Mouse (Mus musculus) lung, postnatal 25 days (tissue): Measurements from ENCODE around the gene Iqcd.
A peak's percentile ranks its signal among the peaks of the same experiment; 100 is the strongest.

Experiments
- DNase-seq: peaks from one replicate; pipeline ENCODE4 v3.0.0; 2022; ENCODE audit warnings: low spot score

The Iqcd gene

GRCm38 (mm10) chr5:120604839-120605238 is 16.0 kb downstream of the Iqcd start:
- DNase-seq: peak; percentile 81

DNA sequence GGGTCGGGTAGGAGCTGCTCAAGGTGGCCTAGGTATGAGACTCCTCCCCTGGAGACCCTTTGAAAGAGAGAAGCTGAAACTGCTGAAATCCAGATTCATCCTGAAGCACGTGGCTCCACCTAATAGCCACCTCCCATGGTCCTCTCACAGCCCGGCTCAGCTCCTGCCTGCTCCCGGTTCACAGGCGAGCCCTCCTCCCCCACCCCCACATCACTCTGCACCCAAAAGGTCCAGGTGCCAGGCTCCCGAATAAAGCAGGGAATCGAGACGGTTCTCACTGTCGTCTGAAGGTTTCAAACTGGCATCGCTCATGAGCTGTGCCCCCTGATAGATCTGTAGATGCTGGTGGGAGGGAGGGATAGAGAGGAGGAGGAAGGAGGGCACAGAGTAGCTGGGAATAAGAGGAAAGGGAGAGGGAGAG is 16.4 kb downstream of the Iqcd start:
- DNase-seq: no peak

DNA sequence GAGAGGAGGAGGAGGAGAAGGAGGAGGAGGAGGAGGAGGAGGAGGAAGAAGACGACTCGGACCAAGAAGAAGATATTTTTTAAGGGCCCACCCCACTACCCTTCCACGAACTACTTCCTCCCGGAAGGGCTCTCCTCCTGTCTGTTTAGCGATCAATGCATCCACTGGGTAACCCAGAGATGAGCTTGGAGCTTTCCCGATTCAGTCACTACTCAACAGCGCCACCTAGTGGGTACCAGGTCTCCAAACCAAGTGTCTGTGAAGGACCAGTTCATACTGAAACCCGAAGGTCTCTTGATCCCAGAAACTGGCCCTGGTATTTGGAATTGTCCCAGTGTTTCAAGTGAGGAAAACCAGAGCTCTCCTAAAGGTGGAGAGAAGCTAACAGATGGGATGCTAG is 16.9 kb downstream of the Iqcd start:
- peak; percentile 89 for DNase-seq

- no peak for DNase-seq
Observed at GRCm38 (mm10) chr5:120606590-120607200, 17.9 kb downstream of the Iqcd start.

DNA sequence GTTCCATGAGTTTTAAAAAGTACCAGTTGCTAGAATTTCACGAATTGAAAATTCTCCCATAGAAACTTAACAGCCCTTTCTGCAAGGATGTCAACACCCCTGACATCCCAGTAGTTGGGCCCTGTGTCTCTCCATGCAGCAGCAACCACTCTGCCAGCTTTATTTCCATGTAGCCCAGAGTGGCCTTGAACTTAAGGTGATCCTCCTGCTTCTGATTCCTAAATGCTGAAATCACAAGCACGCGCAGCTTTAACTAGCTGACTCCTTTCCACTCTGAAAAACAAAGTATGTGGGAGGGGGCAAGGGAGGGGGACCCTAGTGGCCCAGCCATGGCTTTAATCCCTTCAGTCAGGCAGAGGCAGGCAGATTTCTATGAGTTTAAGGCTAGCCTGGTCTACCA is 18.5 kb downstream of the Iqcd start:
- DNase-seq: no peak

DNA sequence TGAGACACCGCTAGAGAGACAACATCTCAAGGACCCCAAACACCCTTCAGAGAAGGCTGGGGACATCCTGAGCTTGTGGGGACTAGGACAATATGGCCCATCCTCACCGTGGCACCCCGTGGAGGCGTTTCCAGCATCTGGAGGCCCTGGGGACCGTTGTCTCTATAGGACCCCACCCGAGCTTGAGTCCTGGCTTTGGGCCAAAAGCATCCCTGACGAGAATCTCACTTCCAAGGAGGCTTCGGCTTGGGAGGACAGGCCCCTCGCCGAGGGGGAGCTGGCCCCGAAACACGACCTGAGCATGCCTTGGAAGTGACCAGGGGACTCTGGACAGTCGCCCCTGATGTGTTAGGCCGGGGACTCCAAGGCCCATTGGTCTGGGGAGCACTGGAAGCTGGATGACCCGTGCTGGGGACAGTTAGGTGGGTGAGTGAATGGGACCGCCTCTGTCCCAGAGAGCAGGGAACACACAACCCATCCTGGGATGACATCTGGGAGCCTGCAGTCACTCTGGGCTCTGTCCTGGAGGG is 20.5 kb downstream of the Iqcd start:
- no peak for DNase-seq

- no peak for DNase-seq
Observed at GRCm38 (mm10) chr5:120610906-120611305, 22.1 kb downstream of the Iqcd start.

DNA sequence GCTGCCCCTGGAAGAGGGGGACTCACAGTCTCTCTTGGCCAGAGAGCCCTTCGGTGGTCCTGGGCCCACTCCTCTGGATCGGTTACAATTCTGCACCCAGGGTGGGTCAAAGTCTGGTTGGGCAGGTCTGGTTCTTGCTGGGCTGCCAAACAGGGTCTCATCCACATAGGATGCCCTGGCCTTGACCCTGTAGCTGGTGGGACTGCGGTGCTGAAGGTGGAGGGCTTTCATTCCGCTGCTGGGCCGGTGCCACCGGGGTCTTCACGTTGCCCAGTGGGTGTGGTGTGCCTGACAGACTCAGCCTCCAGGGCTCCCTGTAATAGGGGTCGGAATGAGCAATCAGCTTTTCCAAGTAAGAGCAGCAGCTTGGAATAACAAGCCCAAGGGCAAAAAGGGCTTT is 22.6 kb downstream of the Iqcd start:
- DNase-seq: no peak

- DNase-seq: peak; percentile 97
Observed at GRCm38 (mm10) chr5:120612442-120612821, 23.6 kb downstream of the Iqcd start, which contains the start of the genes Rita1 and Ddx54. Gene Rita1, minus strand, starts transcription at chr5:120612589. Gene Ddx54, plus strand, starts transcription at chr5:120612739.

GRCm38 (mm10) chr5:120612822-120613604 is 24.2 kb downstream of the Iqcd start:
- DNase-seq: peak; percentile 100

DNA sequence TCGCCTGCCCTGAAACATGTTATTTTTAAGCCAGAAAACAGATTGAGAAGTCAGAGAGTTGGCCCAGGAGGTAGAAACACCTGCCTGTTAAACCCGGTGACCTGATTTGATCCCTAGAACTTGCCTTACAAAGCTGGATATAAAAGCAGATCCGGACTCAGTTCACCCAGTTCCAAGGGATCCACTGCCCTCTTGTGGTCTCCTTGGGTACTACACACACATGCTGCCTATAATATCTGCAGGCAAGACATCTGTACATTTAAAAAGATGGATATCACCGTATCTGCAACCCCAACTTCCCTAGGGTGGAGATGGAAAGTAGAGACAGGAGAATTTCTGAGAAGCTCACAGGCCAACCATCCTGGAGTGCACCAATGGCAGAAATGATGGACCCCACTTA is 27.1 kb downstream of the Iqcd start:
- DNase-seq: no peak

DNA sequence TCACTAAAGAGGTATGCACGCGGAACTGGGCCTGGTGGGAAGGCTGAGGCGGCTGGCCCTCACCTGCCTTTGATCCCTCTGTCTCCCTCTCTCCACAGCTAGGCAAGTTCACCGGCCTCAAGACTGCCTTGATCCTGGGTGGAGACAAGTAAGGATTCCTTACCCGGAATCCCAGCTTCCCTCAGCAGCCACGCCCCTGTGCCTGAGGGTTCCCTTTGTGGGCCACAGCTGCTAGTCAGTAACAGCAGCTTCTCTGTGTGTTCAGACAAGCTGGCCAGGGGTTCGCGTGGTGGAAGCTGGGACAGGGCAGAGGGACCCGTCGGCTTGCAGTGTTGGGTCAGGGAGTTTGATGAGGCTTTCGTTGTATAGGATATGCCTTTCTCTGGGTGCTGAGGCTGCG is 30.0 kb downstream of the Iqcd start:
- DNase-seq: no peak

GRCm38 (mm10) chr5:120619201-120619600 is 30.4 kb downstream of the Iqcd start:
- DNase-seq: peak; percentile 31

DNA sequence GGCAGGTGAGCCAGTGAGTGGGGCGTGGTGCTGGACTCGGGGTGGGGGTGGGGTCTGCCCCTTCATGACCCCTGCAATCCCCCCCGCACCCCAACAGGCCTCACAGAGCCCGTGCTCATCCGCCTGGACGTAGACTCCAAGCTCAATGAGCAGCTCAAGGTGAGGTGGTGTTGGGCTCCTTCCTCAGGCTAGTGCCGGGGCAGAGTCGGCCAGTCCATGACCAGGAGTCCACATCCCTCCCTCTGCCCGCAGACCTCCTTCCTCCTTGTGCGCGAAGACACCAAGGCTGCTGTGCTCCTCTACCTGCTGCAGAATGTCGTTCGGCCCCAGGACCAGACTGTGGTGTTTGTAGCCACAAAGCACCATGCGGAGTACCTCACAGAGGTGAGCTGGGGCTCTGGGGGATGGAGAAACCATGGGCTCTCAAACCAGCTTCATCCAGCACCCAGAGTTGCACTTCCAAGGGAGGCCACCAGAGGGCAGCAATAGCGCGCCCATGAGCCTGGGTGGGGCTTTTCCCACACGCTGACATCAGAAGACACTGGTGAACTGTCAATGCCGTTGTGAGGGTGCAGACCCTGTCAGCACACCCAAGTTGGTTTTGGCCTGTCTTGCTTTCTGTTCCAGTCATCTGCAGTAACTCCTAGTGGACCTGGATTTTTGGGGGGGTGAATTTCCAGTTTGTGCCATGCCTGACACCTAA is 31.7 kb downstream of the Iqcd start:
- DNase-seq: peak; percentile 70

DNA sequence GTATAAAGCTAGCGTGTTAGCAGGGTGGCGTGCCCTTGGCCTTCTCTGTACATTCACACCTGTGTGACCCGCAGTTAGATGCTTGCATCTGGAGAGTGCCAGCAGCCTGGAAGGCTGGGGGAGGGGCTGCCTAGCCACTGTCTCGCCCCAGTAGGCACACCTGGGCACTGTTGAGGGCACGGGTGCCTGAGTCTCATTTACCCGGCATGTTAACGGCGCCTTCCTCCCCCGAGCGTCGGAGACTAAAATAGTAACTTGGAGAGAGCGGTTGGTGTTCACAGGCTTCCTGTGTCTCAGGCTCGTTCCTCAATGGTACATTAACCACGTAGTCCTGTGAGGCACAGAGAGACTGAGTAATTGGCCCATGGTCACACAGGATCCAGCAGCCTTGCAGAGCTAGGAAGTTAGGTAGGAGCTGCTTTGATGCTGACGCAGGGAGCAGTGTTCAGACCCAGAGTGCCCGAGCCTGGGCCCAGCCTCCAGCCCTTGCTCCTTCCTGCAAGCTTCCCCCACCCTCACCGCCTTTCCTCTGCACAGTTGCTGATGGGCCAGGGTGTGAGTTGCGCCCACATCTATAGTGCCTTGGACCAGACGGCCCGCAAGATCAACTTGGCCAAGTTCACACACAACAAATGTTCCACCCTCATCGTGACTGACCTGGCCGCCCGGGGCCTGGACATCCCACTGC is 32.4 kb downstream of the Iqcd start:
- no peak for DNase-seq

DNA sequence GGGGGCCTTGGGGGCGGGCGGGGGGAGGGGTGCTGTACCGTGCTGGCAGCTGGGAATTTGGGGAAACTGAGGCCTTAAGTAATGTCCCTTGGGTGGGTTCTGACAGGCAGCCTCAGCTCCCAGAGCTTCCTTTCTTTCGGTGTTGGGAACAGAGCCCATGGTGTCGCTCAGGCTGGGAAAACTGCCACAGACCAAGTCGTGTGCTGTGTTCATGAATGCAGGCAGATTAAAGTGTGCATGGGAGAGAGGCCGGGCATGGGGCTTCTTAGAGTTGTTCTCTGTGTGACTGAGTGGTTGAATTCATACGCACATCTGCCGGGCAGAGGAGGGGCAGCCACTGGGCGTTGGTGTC is 33.0 kb downstream of the Iqcd start:
- DNase-seq: no peak

DNA sequence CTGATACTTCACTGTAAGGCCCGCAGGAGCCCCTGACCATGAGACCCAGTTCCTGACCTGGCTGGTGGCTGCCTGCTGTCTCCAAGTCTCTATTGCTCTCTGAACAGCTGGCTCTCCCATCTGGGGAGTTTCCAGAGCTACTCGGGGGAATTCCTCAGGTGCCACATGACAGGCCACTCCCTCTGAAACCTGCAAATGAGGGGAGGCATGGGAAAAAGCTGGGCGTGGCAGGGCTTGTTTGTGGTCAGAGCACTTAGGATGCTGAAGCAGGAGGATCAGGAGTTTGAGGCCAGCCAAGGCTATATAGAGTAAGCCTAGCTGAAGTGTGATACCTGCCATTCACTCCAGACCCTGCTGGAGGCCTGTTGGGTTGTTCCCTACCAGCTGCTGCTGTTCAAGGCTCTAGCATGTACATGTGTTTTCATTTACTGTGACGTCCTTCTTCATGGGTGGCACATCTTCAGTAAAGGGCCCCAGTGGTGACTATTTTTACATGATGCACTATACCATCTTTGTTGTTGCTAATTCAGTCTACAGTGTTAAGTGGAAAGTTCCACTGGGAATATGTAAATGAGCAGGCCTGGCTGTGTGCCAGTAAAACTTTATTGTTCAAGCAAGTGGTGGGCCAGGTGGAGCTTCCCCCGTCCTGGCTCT is 33.5 kb downstream of the Iqcd start:
- no peak for DNase-seq

- no peak for DNase-seq
Observed at GRCm38 (mm10) chr5:120624427-120624826, 35.6 kb downstream of the Iqcd start.

DNA sequence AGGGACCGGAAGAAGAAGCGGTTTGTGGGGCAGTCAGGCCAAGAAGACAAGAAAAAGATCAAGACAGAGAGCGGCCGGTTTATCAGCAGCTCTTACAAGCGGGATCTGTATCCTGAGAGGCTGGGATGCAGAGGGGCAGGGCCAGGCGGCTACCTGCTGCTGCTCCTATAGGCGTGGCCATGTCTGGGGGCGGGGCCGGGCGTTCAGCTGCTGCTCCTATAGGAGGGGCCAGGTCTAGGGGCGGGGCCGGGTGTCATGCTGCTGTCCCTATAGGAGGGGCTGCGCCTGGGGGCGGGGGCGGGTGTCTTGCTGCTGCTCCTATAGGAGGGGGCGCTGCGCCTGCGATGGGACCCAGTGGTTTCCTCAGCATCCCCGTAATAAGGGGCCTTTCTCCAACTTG is 37.6 kb downstream of the Iqcd start:
- no peak for DNase-seq

DNA sequence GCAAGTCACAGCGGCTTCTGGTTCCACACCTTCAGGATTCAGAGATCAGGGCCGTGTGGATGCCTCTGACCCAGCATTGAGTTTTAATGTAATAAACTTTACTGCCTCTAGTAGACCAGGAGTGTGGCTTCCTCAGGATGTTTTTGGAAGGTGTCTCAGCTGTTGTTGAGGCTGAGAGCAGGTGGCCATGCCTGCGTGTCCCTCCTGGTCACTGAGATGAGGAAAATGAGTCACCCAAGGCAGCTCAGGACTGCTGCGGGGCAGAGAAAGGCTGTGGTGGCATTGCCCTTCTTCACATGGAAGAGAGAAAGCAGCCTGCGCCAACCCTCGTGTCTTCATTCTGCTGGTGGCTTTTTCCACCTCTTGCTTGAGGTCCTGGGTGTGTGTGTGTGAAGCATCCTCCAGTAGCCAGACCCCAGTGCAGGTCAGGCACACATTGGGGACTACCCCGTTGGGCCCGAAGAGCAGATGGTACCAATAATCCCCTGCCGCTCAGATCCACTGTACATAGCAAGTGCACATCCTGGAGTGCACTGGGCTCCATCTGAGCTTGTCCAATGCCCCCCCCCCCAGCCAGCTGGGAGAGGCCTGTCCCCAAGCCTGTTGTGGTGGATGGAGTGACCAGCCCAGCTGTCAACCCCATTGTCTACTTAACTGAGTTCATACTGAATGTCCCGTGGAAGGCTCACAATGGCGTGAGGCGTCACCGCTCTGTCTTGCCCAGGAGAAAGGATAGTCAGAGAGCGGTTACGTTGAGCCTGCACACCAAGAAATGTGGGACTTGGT is 38.9 kb downstream of the Iqcd start:
- DNase-seq: no peak

- no peak for DNase-seq
Observed at GRCm38 (mm10) chr5:120628624-120629023, 39.8 kb downstream of the Iqcd start.
